Mouse (Mus musculus): ENCODE measurements around the gene Nkx2-3. TPM values are rescaled to one million over a fixed set of nuclear protein-coding genes. Genes with fewer than 3 reads are reported as not detected.

Nkx2-3 gene
- polyA plus RNA-seq, 1 experiment, result 0.06 TPM

DNA sequence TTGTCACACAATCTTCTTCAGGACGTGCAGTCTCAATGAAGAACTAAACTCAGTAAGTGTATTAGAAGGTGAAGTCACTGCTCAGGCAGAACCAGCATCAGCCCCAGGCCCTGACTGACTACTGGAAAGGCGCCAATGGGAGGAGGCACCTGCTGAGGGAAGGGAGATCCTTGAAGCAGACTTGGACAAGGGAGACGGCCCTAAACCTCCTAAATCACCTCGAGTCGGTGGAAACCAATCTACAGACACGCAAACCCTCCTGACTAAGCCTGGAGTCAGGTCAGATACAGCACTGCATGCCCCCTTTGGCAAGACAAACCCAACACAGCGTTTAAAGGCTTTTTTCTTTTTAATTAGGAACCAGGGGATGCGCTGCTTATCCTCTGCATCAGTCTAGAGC is 51.3 kb downstream of the Nkx2-3 start:
- Histone ChIP-seq H3K27ac (ENCODE audit: control insufficient read depth, insufficient read depth, low read depth, low read length) (no peak overlapping the region), H3K27me3 (ENCODE audit: control insufficient read depth, insufficient read depth, low read length) (no peaks in the 10 kb centered on the region), H3K4me1 (ENCODE audit: control insufficient read depth, insufficient read depth, low read length) (peaks cover 3% of the 10 kb centered on the region; the same call in 1 of the 2 replicates), H3K4me3 (ENCODE audit: control insufficient read depth, low read depth, low read length) (no peak overlapping the region), H3K36me3 (ENCODE audit: control insufficient read depth, insufficient read depth, low read length) (no peaks in the 10 kb centered on the region; the same call in 1 of the 2 replicates)
- TF ChIP-seq CTCF (IDR thresholded peaks at IDR 0.05; ENCODE audit: control insufficient read depth, insufficient read depth, insufficient replicate concordance, low read depth, low read length) (no peak), POLR2A (IDR thresholded peaks at IDR 0.05; ENCODE audit: control insufficient read depth, low read depth, low read length) (no peak)

Other genes with a start within 250 kb of the Nkx2-3 start
- 1.3 TPM in 2 replicates for gene Hpse2, start 224.0 kb upstream of the Nkx2-3 start, polyA plus RNA-seq (2012; rRNA removed)
- 2.9 and 3.9 TPM in 2 replicates for gene Cnnm1, start 171.9 kb upstream of the Nkx2-3 start, polyA plus RNA-seq (2012; rRNA removed)
- 13.4 and 14.2 TPM in 2 replicates for gene Got1, start 87.7 kb upstream of the Nkx2-3 start, polyA plus RNA-seq (2012; rRNA removed)
- gene Slc25a28, start 62.6 kb downstream of the Nkx2-3 start, polyA plus RNA-seq (2012; rRNA removed), result 101 and 103 TPM in 2 replicates
- 1.5 and 1.6 TPM in 2 replicates for gene Entpd7, start 77.3 kb downstream of the Nkx2-3 start, polyA plus RNA-seq (2012; rRNA removed)
- gene Cutc, start 140.7 kb downstream of the Nkx2-3 start, polyA plus RNA-seq (2012; rRNA removed), result 20.8 and 26.1 TPM in 2 replicates
- gene Cox15, start 140.7 kb downstream of the Nkx2-3 start, polyA plus RNA-seq (2012; rRNA removed), result 4.0 and 5.5 TPM in 2 replicates
- 0.17 and 0.33 TPM in 2 replicates for gene Abcc2, start 169.9 kb downstream of the Nkx2-3 start, polyA plus RNA-seq (2012; rRNA removed)